Mouse (Mus musculus): ENCODE results near the gene Olfr1056. TPM values are rescaled to one million over a fixed set of nuclear protein-coding genes. Genes with fewer than 3 reads are reported as not detected.
"Not testable (repeated sequence)": the region's sequence is repeated elsewhere in the genome, so short reads cannot be mapped to it uniquely, and the experiment has no call there.

Gene Olfr1056
- not detected for total RNA-seq (2021)
- long read RNA-seq, experiment 1, result 0 reads
- long read RNA-seq, experiment 2, result 0 reads

DNA sequence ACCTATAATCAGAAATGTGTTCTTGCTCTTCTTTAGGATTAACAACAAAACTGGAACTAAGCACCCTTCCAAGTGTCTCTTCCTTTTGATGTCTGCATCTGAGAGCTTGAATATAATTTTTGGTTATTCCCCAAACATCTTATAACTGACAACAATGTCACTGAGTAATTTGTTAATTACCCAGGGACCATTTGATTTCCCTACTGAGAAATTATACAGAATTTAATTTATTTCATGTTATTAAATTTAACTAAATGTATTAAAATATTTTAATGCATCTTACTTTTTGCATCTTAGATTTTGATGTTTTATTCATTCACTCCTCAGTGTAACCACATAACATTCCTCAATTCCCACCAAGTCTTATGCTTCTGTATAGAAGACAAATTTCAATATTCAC is at the start of gene Olfr1056:
TSS of gene Olfr1056 (minus strand) at position 101 of the 400 bp plus-strand sequence.
- DNase-seq (ENCODE audit: low spot score in 2 of 2), result no peak

DNA sequence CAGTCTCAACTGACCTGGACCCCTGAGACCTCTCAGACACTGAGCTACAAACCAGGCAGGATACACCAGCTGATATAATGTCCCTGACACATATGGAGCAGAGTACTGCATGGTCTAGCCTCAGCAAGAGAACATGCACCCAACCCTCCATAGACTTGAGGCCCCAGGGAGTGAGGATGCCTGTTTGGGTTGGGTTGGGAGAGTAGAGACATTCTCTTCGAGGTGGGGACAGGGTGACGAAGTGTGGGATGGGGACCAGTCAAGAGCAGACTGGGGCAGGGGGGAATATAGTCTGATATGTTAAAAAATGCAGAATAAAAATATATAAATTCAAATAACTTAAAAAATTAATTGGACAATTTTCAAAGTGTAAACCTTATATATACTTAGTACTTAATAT is 32.8 kb upstream of the Olfr1056 start:
- no peak for DNase-seq (ENCODE audit: low spot score in 2 of 2)

- not testable (repeated sequence) for DNase-seq (ENCODE audit: low spot score in 2 of 2)
Observed at GRCm38 (mm10) chr2:86388461-86388860, 26.2 kb upstream of the Olfr1056 start, which contains the start of gene Olfr1058. TSS of gene Olfr1058 (minus strand) at chr2:86388561.

- DNase-seq (ENCODE audit: low spot score in 2 of 2), result no peak
Observed at GRCm38 (mm10) chr2:86378293-86378692, 16.0 kb upstream of the Olfr1056 start, which contains the start of gene Olfr1057. TSS of gene Olfr1057 (minus strand) at chr2:86378393.

DNA sequence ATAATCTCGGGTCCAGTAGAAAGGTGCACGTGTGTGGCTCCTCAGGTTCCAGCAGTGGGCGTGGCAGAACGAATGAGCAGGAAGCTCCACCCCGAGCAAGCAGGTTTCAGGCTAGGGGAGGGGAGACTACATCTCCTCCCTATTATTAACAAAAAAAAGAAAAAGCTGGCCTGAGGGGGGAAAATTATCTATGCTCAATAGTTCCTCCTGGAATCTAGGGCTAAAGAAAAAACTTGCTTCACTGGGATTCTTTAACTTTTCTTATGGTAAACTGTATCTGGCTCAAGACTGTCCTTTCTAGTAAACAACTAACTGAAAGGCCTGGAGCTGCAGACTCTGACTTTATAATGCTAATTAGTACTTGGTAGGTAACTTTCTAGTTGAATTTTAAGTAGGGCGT is 4.1 kb upstream of the Olfr1056 start:
- not testable (repeated sequence) for DNase-seq (ENCODE audit: low spot score in 2 of 2)

GRCm38 (mm10) chr2:86351751-86352150 is 10.5 kb downstream of the Olfr1056 start:
- DNase-seq (ENCODE audit: low spot score in 2 of 2), result not testable (repeated sequence)

- DNase-seq (ENCODE audit: low spot score in 2 of 2), result no peak
Observed at GRCm38 (mm10) chr2:86350184-86350583, 12.1 kb downstream of the Olfr1056 start, which contains the start of gene Olfr1055. TSS of gene Olfr1055 (minus strand) at chr2:86350284.

GRCm38 (mm10) chr2:86335333-86335732 is 26.9 kb downstream of the Olfr1056 start, which contains the start of gene Olfr1054:
TSS of gene Olfr1054 (minus strand) at chr2:86335433.
- no peak for DNase-seq (ENCODE audit: low spot score in 2 of 2)

DNA sequence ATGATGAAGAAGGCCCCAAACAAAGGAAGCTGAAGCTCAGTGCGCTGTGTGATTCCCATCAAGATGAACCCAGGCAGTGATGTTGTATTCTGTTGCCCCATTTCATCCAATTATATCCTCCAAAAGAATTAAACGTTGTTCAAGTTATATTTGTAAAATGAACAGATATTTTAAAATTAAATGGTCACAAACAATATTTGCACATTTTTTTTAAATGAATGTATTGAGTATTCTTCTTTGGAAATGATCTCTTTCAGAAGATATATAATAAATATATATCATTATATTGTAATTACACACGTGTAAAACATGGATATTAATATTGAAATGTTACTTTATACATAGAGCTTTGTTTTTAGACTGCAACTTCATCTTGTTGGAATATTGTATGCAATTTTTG is 47.1 kb downstream of the Olfr1056 start, which contains the start of gene Olfr1053:
TSS of gene Olfr1053 (minus strand) at position 101 of the 400 bp plus-strand sequence.
- DNase-seq (ENCODE audit: low spot score in 2 of 2), result no peak

Other genes starting within 250 kb of the Olfr1056 start
- gene Olfr1039, start 226.5 kb downstream of the Olfr1056 start, total RNA-seq (2021), result not detected
- not detected for gene Olfr1040, start 215.7 kb downstream of the Olfr1056 start, total RNA-seq (2021)
- not detected for gene Olfr1042, start 200.6 kb downstream of the Olfr1056 start, total RNA-seq (2021)
- not detected for gene Olfr1043, start 194.9 kb downstream of the Olfr1056 start, total RNA-seq (2021)
- not detected for gene Olfr1044, start 184.6 kb downstream of the Olfr1056 start, total RNA-seq (2021)
- gene Olfr52, start 176.8 kb downstream of the Olfr1056 start, total RNA-seq (2021), result not detected
- gene Olfr1045, start 159.5 kb downstream of the Olfr1056 start, total RNA-seq (2021), result not detected
- gene Olfr1046, start 143.2 kb downstream of the Olfr1056 start, total RNA-seq (2021), result not detected
- not detected for gene Olfr1047, start 131.1 kb downstream of the Olfr1056 start, total RNA-seq (2021)
- not detected for gene Olfr1048, start 122.2 kb downstream of the Olfr1056 start, total RNA-seq (2021)
- gene Olfr1049, start 104.1 kb downstream of the Olfr1056 start, total RNA-seq (2021), result not detected
- gene Olfr1051, start 83.4 kb downstream of the Olfr1056 start, total RNA-seq (2021), result not detected
- gene Olfr1052, start 70.0 kb downstream of the Olfr1056 start, total RNA-seq (2021), result not detected
- gene Olfr1053, start 47.2 kb downstream of the Olfr1056 start, total RNA-seq (2021), result not detected
- gene Olfr1054, start 27.0 kb downstream of the Olfr1056 start, total RNA-seq (2021), result not detected
- not detected for gene Olfr1055, start 12.2 kb downstream of the Olfr1056 start, total RNA-seq (2021)
- gene Olfr1057, start 15.9 kb upstream of the Olfr1056 start, total RNA-seq (2021), result not detected
- not detected for gene Olfr1058, start 26.1 kb upstream of the Olfr1056 start, total RNA-seq (2021)
- gene Olfr1061, start 51.6 kb upstream of the Olfr1056 start, total RNA-seq (2021), result not detected
- gene Olfr1062, start 64.3 kb upstream of the Olfr1056 start, total RNA-seq (2021), result not detected
- gene Olfr1065, start 88.1 kb upstream of the Olfr1056 start, total RNA-seq (2021), result not detected
- not detected for gene Olfr1066, start 93.8 kb upstream of the Olfr1056 start, total RNA-seq (2021)
- not detected for gene Olfr228, start 124.9 kb upstream of the Olfr1056 start, total RNA-seq (2021)
- gene Olfr1076, start 146.0 kb upstream of the Olfr1056 start, total RNA-seq (2021), result not detected
- not detected for gene Olfr1079, start 180.0 kb upstream of the Olfr1056 start, total RNA-seq (2021)
- gene Olfr1080, start 195.8 kb upstream of the Olfr1056 start, total RNA-seq (2021), result not detected
- not detected for gene Olfr1082, start 236.5 kb upstream of the Olfr1056 start, total RNA-seq (2021)

Measured in adrenal gland, postnatal 4 days (tissue).